Mouse (Mus musculus): ENCODE results near the gene Kcnj2.

Kcnj2 gene

DNA sequence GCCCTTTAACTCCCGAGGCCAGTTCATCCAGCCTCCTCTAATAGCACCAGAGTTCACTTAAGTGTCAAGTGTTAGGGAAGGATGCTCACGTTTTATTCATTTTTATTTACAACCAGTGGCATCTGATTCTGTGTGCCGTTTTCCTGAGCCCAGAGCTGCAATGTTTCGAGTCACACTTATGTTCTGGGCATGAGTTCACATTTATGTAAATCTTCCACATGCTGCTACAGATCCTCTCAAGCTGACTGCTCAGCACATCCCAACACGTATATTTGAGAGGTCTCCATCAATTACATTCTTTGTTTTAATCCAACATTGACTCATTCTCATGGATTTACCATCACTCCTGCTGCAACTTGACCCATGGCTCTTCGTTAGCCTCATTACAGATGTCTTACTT lies 25.2 kb downstream of the Kcnj2 start:
- no peak for DNase-seq (ENCODE audit: low spot score)

DNA sequence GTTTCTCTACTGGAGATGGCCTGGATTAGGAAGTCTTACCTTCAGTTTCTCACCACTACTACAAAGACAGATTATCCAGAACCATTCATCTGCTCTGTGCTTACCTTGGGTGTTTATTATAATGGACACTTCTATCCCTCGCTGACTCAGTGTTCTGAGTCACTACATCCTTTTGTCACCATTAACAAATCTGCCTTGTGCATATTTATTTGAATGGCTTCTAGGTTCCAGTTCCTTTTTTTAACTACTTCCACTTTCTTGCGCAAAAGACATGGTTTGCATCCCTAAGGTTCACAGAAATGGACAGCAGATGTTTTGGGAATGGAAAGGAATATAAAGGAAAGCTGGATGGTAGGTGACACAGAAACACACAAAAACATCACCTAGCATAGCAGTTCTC lies 27.0 kb downstream of the Kcnj2 start:
- no peak for DNase-seq (ENCODE audit: low spot score)

DNA sequence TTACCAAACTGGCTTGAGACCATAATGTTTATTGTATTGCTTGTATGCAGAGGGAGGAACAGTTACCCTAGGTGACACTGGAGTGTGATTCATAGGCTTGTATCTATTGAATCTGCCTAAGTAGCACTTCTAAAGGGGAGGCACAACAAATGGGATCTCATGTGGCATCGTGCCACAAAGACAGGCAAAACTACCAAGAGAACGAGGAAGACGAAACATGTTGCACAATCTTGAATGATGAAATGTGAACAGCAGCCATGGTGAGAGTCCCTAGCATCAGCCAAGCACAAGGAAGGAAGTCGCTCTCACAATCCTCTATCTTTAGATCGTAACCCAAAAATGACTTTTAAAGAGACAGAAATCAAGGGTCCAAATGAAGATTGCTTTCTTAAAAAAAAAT lies 30.6 kb downstream of the Kcnj2 start:
- DNase-seq (ENCODE audit: low spot score) = no peak

DNA sequence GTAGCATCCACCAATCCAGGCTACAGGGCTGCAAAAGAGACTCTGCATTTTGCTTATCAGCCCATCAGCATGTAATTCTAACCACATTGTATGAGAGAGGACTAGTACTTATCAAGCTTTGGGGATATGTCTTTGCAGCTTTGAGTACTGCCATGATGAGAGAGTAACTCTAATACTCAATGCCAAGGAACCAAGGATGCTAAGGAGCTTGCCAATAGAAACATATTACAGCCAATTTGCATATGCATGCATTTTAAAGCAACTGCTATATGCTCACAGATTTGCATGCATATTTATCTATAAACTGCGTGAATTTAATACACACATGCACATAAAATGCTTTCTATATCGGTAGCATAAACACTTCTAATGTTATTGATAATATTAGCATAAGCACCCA lies 34.2 kb downstream of the Kcnj2 start:
- no peak for DNase-seq (ENCODE audit: low spot score)

DNA sequence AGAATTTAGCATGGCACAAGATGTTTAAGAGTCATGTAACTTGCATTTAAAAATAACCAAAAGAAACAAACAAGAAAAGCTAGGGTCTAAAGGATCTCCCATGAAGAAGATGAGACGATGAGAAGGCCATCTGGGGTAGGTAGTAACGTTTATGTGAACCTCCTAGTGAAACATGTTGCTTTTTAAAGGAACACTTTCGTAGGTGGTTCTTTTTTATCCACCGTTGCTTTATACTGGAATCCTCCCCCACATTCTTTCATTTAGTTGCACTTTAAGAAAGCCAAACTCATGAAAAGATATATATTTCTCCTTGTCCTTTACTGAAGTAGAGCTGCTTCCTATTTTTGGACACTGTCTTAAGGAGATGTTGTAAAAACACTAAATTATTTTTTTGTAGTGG lies 34.7 kb downstream of the Kcnj2 start:
- no peak for DNase-seq (ENCODE audit: low spot score)

DNA sequence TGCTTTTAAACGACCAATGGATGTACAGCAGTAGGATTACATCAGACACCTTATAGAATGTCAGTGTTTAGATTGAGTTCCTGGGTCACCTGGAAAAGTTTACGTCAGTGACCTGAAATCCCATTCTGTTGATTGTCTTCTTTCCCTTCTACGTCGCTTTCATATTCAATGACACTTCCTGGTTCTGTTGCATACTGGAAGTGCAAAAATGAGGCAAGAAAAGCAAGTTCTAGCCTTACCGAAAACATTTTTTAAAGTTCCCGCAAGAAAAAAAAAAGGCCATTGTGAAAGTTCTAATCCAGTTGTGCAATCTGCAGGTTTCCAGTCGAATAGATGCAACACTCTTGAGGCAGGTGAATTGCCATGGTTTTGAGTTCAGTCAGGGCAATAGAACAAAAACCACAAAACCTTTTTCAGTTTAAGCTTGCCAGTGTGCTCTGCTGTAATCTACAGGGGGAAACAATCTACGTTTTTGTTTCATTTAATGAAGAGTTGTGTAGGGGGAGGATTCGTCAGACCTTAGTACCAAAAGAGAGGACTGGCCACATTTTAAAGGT lies 35.7 kb downstream of the Kcnj2 start:
- no peak for DNase-seq (ENCODE audit: low spot score)

DNA sequence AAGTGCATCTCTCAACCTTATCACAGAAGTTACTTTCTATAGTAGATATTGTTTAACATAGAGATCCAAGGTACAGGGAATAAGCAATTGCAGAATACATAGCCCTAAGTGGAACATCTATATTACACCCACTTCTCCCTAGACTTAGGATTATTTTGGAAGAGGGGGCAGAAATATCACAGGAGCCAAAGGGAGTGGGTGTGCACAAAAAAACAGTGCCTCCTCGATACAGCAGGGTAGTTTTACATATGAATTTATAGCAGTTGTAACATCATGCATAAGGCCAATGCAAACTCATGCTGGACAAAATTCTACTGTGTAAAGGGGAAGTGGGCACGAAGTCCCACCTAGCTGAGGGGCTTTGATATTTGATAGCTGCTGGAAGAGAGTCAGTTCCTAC lies 38.5 kb downstream of the Kcnj2 start:
- DNase-seq (ENCODE audit: low spot score) = no peak

DNA sequence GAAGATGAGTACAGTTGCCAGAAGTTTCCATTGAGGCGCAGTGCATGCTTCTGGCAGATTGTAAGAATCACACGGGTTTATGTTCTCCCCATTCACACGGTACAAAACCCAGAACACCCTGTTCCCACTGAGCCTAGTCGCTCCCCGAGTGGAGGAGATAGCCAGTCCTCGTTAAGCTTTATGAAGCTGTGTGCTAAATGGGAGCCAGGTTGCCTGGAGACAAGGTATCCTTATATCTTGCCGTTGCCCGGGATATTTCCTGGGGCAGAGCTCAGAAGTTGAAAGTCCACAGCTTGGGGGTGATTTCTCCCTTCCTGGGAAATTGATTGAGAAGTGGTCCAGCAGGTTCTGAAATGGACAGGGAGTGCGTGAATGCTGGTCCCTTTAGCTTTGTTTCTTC lies 42.2 kb downstream of the Kcnj2 start:
- DNase-seq (ENCODE audit: low spot score) = no peak

DNA sequence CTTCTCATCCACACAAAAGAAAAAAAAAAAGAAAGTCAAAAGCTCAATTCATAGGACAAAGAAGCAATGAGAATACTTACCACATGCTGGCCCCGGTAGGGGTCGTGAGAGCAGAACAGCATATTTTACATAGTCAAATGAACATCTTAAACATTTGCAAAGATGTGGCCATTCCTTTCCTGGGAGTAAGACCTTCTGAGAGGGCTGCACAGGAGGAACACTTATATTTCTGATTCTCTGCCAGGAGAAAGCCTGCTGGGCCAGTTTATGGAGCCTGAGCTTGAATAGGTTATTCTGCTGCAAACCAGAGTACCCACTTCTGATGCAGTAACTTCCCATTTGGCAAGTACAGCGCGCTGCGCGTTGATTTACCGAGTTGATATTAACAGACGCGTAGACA lies 55.5 kb downstream of the Kcnj2 start:
- DNase-seq (ENCODE audit: low spot score) = peak; percentile 36

DNA sequence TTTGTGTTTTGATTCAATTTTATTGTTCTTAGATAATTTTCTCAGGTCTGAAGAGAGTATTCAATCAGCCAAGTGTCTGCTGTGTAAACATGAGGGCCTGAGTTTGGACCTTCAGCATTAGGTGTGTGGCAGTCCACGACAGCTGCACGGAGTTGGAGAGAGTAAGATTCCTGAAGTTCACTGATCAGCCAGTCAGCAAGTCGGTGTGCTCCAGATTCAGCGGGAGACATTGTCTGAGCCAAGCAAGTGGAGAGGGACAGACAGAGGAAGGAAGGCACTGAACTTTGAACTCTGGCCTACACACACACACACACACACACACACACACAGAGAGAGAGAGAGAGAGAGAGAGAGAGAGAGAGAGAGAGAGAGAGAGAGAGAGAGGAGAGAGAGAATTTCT lies 57.4 kb downstream of the Kcnj2 start:
- no peak for DNase-seq (ENCODE audit: low spot score)

DNA sequence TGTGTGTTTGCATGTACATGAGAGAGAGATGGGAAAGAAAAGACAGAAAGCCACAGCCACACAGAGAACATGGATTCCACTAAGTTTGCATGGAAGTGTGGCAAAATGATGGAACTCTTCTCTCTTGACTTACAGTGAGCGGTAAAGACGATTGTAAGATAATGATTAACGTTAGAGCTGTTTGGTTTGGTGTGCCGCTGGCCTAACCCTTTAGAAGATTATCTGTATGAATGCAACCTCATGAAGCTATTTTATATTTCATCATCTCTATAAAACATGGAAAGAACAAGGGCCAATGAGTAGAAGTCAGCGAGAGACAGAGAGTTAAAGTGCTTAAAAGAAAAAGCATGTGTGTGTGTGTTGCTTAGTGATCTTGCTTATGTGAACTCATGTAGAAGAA lies 60.0 kb downstream of the Kcnj2 start:
- DNase-seq (ENCODE audit: low spot score) = no peak

Measured in urinary bladder, postnatal 14 days (tissue).